Mouse (Mus musculus) forebrain, embryonic 16.5 days (tissue): ENCODE data around the gene Leng8. TPM values are rescaled to one million over a fixed set of nuclear protein-coding genes. Genes with fewer than 3 reads are reported as not detected.
A peak's percentile ranks its signal among the peaks of the same experiment; 100 is the strongest.

Source experiments
- ATAC-seq: fragments of 200-750 bp; cut with Nextera tagmentation; 2 replicates; pipeline ENCODE4 v1.8.0; 2017; ENCODE audit warnings: mild to moderate bottlenecking, moderate library complexity
- H3K27ac ChIP-seq: fragments of 300-500 bp; sonication (generic); 2 replicates; pipeline ENCODE4 v1.5.1; 2014; ENCODE audit warnings: low read length, control low read depth
- H3K27me3 ChIP-seq: fragments of 300-500 bp; sonication (generic); replicated peaks from 2 replicates; pipeline ENCODE4 v1.6.1; 2014; ENCODE audit warnings: low read length; ENCODE audit not compliant: control insufficient read depth, insufficient read depth
- H3K36me3 ChIP-seq: fragments of 300-500 bp; sonication (generic); 2 replicates; pipeline ENCODE4 v1.6.1; 2014; ENCODE audit not compliant: control insufficient read depth, insufficient read depth
- H3K4me1 ChIP-seq: fragments of 300-500 bp; sonication (generic); replicated peaks from 2 replicates; pipeline ENCODE4 v1.6.1; 2014; ENCODE audit warnings: low read length; ENCODE audit not compliant: control insufficient read depth, insufficient read depth
- H3K4me2 ChIP-seq: fragments of 300-500 bp; sonication (generic); 2 replicates; pipeline ENCODE4 v1.6.1; 2014; ENCODE audit warnings: mild to moderate bottlenecking, low read length, control low read depth
- H3K4me3 ChIP-seq: fragments of 300-500 bp; sonication (generic); replicated peaks from 2 replicates; pipeline ENCODE4 v1.5.1; 2014; ENCODE audit warnings: mild to moderate bottlenecking, low read length, control low read depth
- H3K9ac ChIP-seq: fragments of 300-500 bp; sonication (generic); replicated peaks from 2 replicates; pipeline ENCODE4 v1.6.1; 2014; ENCODE audit warnings: low read depth, low read length, control low read depth
- H3K9me3 ChIP-seq: fragments of 300-500 bp; sonication (generic); 2 replicates; pipeline ENCODE4 v1.6.1; 2016; ENCODE audit warnings: low read length; ENCODE audit not compliant: control insufficient read depth
- WGBS: fragments of 180-500 bp; shearing (Covaris S2); extraction: QIAGEN DNeasy Blood & Tissue Kit; methylation state at CpG from one replicate; pipeline ENCODE4 v1.1.7; 2014; 5-methylcytosine and 5-hydroxymethylcytosine counted together
- polyA plus RNA-seq: library from polyadenylated mRNA; unstranded; fragments of >200 nt; fragmentation: Nextera tagmentation; extraction: Ambion mirVana; gene quantifications from 2 replicates; pipeline ENCODE4 v1.2.1, GENCODE M21; 2015

Gene Leng8
- polyA plus RNA-seq, 1 experiment from 2014 or later: 95.7 TPM

DNA sequence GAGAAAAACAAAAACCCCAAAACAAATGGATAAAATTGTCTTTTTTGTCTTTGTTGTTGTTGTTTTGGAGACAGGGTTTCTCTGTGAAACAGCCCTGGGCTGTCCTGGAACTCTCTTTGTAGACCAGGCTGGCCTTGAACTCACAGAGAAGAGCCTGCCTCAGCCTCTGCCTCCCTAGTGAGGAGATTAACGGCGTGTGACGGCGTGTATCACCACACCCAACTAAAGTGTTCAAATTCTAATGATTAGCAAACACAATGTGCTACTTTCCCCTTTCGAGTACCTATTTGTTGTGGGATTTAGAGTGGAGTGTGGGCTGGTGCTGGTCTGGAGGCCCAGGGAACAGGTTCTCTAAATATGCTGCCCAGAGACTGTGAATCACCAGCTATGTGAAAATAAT, 1.9 kb upstream of the Leng8 start:
- no peak for ATAC-seq
- Histone ChIP-seq H3K36me3 (peaks cover 11% of the 10 kb centered on the region), H3K9ac (no peak overlapping the region), H3K9me3 (no peaks in the 10 kb centered on the region), H3K4me3 (no peak overlapping the region), H3K27ac (no peak overlapping the region), H3K4me1 (peaks cover 22% of the 10 kb centered on the region), H3K4me2 (no peak overlapping the region), H3K27me3 (no peaks in the 10 kb centered on the region)
- WGBS: 76% methylated on average over 5 of the region's 5 CpGs

- H3K27ac ChIP-seq: peak overlapping the region; percentile 84
- peak overlapping the region; percentile 94 for H3K4me2 ChIP-seq
- WGBS: under 1% methylated on average over 16 of the region's 16 CpGs
- no peaks in the 10 kb centered on the region for H3K9me3 ChIP-seq
- ATAC-seq: peak; percentile 14
- peak overlapping the region; percentile 64 for H3K4me3 ChIP-seq
- peak overlapping the region; percentile 92 for H3K9ac ChIP-seq
- no peaks in the 10 kb centered on the region for H3K27me3 ChIP-seq
- H3K36me3 ChIP-seq: peaks cover 19% of the 10 kb centered on the region
- H3K4me1 ChIP-seq: peaks cover 16% of the 10 kb centered on the region
These were observed 452 bp upstream of the Leng8 start for GRCm38 (mm10) chr7:4136404-4136770.

- Histone ChIP-seq H3K9me3 (no peaks in the 10 kb centered on the region), H3K27me3 (no peaks in the 10 kb centered on the region), H3K4me1 (peaks cover 15% of the 10 kb centered on the region), H3K27ac (peak overlapping the region; percentile 98; the same call in 1 of the 2 replicates), H3K9ac (peak overlapping the region; percentile 92), H3K36me3 (peaks cover 33% of the 10 kb centered on the region), H3K4me3 (peak overlapping the region; percentile 64), H3K4me2 (peak overlapping the region; percentile 98)
- WGBS: 48% methylated on average over 3 of the region's 3 CpGs
- ATAC-seq: no peak
These were observed 907 bp downstream of the Leng8 start for GRCm38 (mm10) chr7:4137746-4138145.

GRCm38 (mm10) chr7:4138181-4138580, 1.3 kb downstream of the Leng8 start:
- no peak overlapping the region for H3K27ac ChIP-seq
- peaks cover 15% of the 10 kb centered on the region for H3K4me1 ChIP-seq
- peak overlapping the region; percentile 98 for H3K4me2 ChIP-seq
- peak overlapping the region; percentile 64 for H3K4me3 ChIP-seq
- peak overlapping the region; percentile 92 for H3K9ac ChIP-seq
- WGBS: 79% methylated on average over 2 of the region's 2 CpGs
- no peaks in the 10 kb centered on the region for H3K9me3 ChIP-seq
- peaks cover 37% of the 10 kb centered on the region for H3K36me3 ChIP-seq
- ATAC-seq: no peak
- H3K27me3 ChIP-seq: no peaks in the 10 kb centered on the region

DNA sequence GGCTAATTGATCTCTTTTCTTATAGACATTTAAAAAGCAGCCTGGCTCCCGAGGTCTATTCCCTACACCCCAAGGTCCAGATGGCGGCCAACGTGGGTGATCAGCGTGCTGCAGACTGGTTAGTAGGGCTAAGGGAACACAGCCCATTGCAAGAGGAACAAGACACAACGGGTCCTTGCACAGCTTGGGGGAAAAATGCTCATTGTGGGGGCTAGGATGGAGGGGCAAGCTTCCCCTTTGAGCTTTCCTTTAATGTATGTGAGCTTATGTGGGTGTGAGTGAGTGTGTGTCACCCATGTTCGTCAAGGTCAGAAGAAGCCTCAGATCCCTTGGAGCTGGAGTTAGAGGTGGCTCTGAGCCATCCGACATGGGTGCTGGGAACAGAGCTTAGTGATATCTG, 1.8 kb downstream of the Leng8 start:
- H3K27ac ChIP-seq: no peak overlapping the region
- H3K9me3 ChIP-seq: no peaks in the 10 kb centered on the region
- H3K4me2 ChIP-seq: no peak overlapping the region
- H3K36me3 ChIP-seq: peaks cover 42% of the 10 kb centered on the region
- no peaks in the 10 kb centered on the region for H3K27me3 ChIP-seq
- no peak overlapping the region for H3K4me3 ChIP-seq
- 91% methylated on average over 7 of the region's 7 CpGs for WGBS
- H3K9ac ChIP-seq: no peak overlapping the region
- ATAC-seq: no peak
- peaks cover 15% of the 10 kb centered on the region for H3K4me1 ChIP-seq

GRCm38 (mm10) chr7:4139391-4139790, 2.6 kb downstream of the Leng8 start:
- ATAC-seq: no peak
- Histone ChIP-seq H3K9ac (no peak overlapping the region), H3K9me3 (no peaks in the 10 kb centered on the region), H3K4me3 (no peak overlapping the region), H3K36me3 (peaks cover 49% of the 10 kb centered on the region), H3K4me2 (no peak overlapping the region), H3K27ac (no peak overlapping the region), H3K4me1 (peaks cover 15% of the 10 kb centered on the region), H3K27me3 (no peaks in the 10 kb centered on the region)
- WGBS: 96% methylated on average over 5 of the region's 5 CpGs

GRCm38 (mm10) chr7:4141648-4142325, 4.9 kb downstream of the Leng8 start:
- Histone ChIP-seq H3K4me3 (no peak overlapping the region), H3K4me2 (no peak overlapping the region), H3K4me1 (peaks cover 11% of the 10 kb centered on the region), H3K36me3 (peaks cover 71% of the 10 kb centered on the region), H3K9me3 (no peaks in the 10 kb centered on the region), H3K9ac (no peak overlapping the region), H3K27ac (no peak overlapping the region), H3K27me3 (no peaks in the 10 kb centered on the region)
- WGBS: 94% methylated on average over 6 of the region's 6 CpGs
- ATAC-seq: no peak

DNA sequence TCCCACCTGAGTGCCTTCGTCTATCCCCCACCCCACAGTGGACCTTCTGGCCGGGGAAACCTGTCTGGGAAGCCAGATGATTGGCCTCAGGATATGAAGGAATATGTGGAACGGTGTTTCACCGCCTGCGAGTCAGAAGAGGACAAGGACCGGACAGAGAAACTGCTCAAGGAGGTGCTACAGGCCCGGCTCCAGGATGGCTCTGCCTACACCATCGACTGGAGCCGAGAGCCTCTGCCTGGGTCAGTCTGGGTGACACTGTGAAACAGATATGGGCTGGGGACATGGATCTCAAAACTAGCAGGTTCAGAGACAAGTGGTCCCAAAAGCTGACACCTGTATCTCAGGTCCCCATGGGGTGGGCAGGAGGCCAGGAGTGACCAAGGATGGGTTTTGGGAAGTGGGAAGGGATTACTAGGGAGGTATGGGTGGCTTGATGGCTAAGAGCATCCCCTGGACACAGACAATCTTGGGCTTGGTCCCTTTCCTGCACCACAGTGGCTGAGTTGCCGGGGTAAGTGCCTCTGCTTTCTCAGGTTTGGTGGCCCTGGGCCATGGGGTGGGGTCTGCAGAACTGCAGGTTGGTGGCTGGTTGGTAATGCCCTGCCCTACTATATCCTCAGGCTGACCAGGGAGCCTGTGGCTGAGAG, 6.1 kb downstream of the Leng8 start:
- H3K36me3 ChIP-seq: peaks cover 73% of the 10 kb centered on the region
- WGBS: 96% methylated on average over 10 of the region's 10 CpGs

GRCm38 (mm10) chr7:4143506-4143905, 6.7 kb downstream of the Leng8 start:
- H3K9me3 ChIP-seq: no peaks in the 10 kb centered on the region
- no peak overlapping the region for H3K4me2 ChIP-seq
- WGBS: 95% methylated on average over 19 of the region's 19 CpGs
- H3K4me3 ChIP-seq: no peak overlapping the region
- H3K27me3 ChIP-seq: no peaks in the 10 kb centered on the region
- peaks cover 6% of the 10 kb centered on the region for H3K4me1 ChIP-seq
- peaks cover 73% of the 10 kb centered on the region for H3K36me3 ChIP-seq
- H3K27ac ChIP-seq: no peak overlapping the region
- ATAC-seq: no peak
- no peak overlapping the region for H3K9ac ChIP-seq

More for the DNA sequence above, 6.1 kb downstream of the Leng8 start:
- Histone ChIP-seq H3K4me3 (no peak overlapping the region), H3K4me2 (no peak overlapping the region), H3K4me1 (peaks cover 7% of the 10 kb centered on the region), H3K27ac (no peak overlapping the region), H3K27me3 (no peaks in the 10 kb centered on the region), H3K9ac (no peak overlapping the region), H3K9me3 (no peaks in the 10 kb centered on the region)
- ATAC-seq: no peak
